Mouse (Mus musculus): ENCODE results near the gene Nlgn1.

DNA sequence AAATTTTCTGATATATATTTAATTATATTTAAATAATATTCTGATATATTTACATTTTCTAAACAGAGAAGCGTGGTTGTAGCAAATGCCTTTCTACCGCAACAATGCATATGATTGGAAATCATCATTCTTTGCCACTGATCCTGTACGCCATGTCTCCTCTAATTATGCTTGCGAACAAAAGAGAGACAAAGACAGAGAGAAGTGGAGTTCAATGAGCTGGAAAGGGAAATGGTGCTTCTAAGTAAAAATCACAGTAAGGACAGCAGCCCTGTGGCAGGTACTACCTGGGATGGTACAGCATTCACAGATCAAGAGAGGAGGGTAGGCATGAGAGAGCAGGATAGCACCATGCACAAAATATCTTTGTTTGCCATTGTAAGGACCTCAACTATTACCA lies 156.9 kb downstream of the Nlgn1 start:
- TF ChIP-seq CTCF (conservative IDR thresholded peaks at IDR 0.05; ENCODE audit: low read length) (no peak), NANOG (IDR thresholded peaks at IDR 0.05; ENCODE audit: borderline replicate concordance, low read length) (no peak)
